Mouse (Mus musculus) embryo, embryonic 11.5 days (tissue): Measurements from ENCODE around the gene Sdc3.

Source experiments
- DNase-seq: peaks from one replicate; pipeline ENCODE4 v3.0.0-alpha.2; 2012; ENCODE audit warnings: low read depth, low spot score

The Sdc3 gene

GRCm38 (mm10) chr4:130793180-130793501 is 804 bp downstream of the Sdc3 start:
- DNase-seq = no peak

GRCm38 (mm10) chr4:130794771-130795170 is 2.4 kb downstream of the Sdc3 start:
- no peak for DNase-seq

GRCm38 (mm10) chr4:130795970-130796369 is 3.6 kb downstream of the Sdc3 start:
- DNase-seq = no peak

DNA sequence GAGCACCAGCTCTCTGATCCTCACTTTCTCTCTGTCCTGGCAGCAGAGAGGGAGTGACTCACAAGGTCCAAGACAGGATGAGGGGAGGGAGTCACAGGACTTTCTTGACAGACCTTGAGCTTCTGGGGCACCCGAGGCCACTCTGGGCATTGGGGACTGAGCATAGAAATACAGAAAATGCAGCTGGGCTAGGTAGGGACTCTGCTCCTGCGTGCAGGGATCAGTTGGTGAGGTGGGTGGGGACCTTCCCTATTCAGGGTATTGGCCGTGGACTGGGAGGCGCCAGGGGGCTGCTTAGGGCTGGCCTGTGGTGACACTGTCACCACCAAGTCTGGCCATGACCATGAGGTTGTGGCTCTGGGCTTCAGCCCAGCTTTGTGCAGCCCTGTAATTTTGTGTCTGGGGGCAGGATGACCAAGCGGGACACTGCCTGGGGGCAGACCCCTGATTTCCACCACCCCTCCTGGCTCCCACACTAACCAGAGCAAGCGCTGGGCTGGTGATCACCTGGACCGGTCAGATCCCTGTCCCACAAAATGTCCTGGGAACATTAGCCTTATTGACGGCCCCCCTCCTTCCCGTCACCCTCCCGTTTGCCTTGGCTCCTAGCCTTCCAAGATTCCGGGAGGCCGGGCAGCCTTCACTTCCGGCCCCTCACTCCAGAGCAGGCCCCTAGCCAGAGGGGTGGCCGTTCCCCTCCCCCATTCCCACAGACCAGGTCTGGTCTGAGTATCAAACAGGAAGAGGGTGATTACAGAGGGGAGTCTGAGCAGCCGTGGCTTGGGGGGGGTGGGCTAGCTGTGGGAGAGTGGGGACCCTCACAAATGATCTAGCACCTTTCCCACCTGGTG is 5.1 kb downstream of the Sdc3 start:
- no peak for DNase-seq

- DNase-seq = no peak
Measured at GRCm38 (mm10) chr4:130798416-130798815, 6.1 kb downstream of the Sdc3 start.

- DNase-seq = no peak
Measured at GRCm38 (mm10) chr4:130799118-130799517, 6.8 kb downstream of the Sdc3 start.

DNA sequence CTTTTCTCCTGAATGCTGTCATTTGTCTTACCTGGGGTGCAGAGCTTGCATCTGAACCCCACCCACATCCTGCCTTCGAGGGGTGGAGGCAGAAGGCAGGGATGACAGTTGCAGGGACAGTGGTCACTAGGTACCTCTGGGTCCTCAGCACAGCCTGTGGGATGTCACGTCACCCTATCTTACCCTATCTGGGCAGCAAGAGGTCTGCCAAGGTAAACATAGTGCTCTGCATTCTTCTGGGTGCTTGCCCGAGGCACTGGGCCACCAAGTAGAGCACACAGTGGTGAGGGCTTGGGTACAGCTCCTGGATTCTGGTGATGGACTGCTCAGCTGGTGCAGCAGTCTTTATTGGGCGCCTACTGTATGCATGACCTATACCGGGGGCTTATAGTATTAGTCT is 7.2 kb downstream of the Sdc3 start:
- DNase-seq = no peak

- no peak for DNase-seq
Measured at GRCm38 (mm10) chr4:130800147-130800546, 7.8 kb downstream of the Sdc3 start.

GRCm38 (mm10) chr4:130801198-130801597 is 8.9 kb downstream of the Sdc3 start:
- DNase-seq = no peak

DNA sequence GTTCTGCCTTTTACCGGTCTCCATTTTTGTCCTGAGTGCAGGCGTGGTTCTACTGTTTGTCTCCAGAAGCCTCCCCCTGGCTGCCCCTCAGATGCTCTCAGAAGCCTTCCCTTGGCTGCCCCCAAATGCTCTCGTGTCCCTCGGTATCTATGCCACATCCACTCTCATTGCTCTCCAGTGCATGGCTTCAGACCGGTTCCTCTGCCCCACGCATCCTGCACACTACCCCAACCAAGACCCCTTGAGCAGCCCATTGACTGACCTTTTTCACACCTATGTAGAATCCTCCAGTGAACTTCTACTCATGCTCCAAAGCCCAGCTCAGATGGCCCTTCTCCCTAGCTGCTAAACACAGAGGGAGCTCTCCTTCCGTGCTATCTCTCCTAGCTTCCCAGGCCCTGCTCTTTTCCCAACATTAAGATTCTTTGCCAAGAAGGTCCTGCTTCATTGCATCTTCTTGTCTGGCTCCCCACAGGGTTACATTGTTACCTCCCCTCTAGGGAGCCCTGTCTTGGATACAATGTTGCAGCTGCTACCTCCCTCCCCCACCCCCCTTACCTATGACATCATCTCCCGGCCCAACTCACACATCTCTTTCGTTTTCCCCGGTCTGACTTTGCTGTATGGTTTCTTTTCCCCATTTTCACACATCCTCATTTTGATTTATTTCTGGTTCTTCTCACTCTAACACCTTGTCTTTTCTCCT is 9.4 kb downstream of the Sdc3 start:
- DNase-seq = no peak

- no peak for DNase-seq
Measured at GRCm38 (mm10) chr4:130803591-130803990, 11.3 kb downstream of the Sdc3 start.

GRCm38 (mm10) chr4:130804292-130804691 is 12.0 kb downstream of the Sdc3 start:
- no peak for DNase-seq

DNA sequence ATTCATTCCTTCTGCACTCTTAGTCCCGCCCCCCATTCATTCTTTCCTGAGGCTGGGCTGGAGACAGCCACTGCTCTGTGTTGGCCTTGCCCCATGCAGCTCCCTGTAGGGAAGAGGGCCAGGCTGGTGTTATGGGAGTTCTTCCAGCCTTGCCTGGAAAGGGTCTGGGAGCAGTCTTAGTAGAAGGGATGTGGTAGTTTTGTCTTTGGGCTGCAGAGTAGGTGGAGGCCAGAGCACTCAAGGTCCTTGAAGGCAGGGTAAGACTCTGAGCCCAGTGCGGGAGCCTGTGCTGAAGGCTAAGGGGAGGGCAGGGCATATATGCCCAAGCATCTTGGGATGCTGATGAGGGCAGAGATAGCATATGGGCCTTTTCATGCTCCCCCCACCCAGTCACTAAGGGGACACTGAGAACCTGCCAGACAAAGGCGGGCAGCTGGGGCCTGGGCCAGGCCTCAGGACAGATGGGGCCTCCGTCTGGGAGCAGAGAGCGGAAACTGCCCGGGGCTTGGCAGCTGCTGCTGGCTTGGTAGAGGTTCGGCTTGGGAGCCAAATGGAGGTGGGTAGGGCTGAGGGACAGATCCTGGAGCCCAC is 12.5 kb downstream of the Sdc3 start:
- DNase-seq = no peak

GRCm38 (mm10) chr4:130805746-130806145 is 13.4 kb downstream of the Sdc3 start:
- no peak for DNase-seq

DNA sequence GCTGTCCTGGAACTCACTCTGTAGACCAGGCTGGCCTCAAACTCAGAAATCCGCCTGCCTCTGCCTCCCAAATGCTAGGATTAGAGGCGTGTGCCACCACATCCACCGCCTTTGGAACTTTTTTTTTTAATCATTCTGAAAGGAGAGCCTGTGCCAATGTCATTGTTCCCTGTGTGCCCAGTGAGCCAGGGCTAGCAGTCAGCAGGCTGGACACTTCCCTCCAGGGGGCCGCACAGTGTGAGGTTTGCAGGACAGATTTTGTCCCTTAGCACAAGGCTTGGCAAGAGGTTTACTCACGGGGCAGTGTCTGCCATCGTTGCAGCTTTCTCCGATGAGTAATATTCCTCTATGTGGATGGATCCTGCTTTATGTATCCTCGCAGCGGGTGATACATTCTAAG is 14.4 kb downstream of the Sdc3 start:
- DNase-seq = no peak

DNA sequence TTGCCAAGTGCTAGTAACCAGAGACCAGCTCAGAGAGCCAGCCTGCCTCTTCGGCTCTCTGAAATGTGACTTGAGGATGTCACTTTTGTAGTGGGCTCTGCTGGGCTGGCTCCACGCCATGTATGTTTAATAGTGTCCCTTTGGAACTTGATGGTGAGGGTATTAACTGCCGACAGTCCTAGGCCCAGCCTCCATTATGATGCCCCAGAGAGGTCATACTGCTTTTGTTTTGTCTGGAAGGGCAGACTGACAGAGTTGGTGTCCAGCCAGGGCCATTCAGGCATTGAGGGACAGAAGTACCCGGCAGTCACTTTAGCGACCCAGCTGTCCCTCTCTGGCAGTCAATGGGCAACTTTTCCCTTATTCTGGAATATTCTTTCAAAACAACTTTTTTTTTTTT is 17.4 kb downstream of the Sdc3 start:
- no peak for DNase-seq

DNA sequence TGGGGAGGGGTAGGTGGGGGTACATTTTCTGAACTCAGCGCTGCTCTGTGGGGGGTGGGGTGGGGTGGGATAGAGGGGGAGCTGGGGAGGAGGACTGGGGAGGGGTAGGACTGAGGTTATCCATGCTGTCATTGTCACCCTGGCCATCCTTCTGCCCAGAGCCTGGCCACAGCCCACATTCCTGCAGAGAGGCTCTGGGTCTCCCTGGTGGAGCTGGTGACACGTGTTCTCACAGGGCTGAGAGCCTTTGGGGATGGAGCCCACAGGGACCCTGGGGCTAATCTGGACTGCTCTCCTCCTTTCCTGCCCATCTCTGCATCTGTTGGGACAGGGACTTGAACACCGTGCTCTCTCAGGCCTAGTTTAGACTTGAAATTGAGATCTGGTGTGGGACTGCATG is 18.5 kb downstream of the Sdc3 start:
- no peak for DNase-seq

- no peak for DNase-seq
Measured at GRCm38 (mm10) chr4:130811385-130811784, 19.0 kb downstream of the Sdc3 start.

GRCm38 (mm10) chr4:130813958-130814357 is 21.6 kb downstream of the Sdc3 start:
- no peak for DNase-seq

GRCm38 (mm10) chr4:130814742-130815330 is 22.5 kb downstream of the Sdc3 start:
- DNase-seq = no peak

- no peak for DNase-seq
Measured at GRCm38 (mm10) chr4:130815860-130816259, 23.5 kb downstream of the Sdc3 start.

- DNase-seq = no peak
Measured at GRCm38 (mm10) chr4:130819806-130820205, 27.5 kb downstream of the Sdc3 start.
